Mouse (Mus musculus) MEL (cell line): ENCODE data around the gene Zranb3. TPM values are rescaled to one million over a fixed set of nuclear protein-coding genes. Genes with fewer than 3 reads are reported as not detected.

Experiments
- DNase-seq: peaks from one replicate; pipeline ENCODE4 v3.0.0; 2011; ENCODE audit warnings: low read depth, low spot score
- H3K27ac ChIP-seq: 2 replicates; pipeline ENCODE4 v1.5.1; 2012; ENCODE audit warnings: low read depth, mild to moderate bottlenecking, control low read depth, low read length, moderate library complexity; ENCODE audit not compliant: control insufficient read depth
- H3K27me3 ChIP-seq, 2 experiments: fragments of 150-350 bp in 1 of 2; sonication (generic) in 1 of 2; 2 replicates each; pipeline ENCODE4 v1.6.1; 2012; ENCODE audit warnings: low read length in 2 of 2, mild to moderate bottlenecking in 2 of 2, improper control_type of control experiment in 1 of 2, moderate library complexity in 1 of 2; ENCODE audit not compliant: insufficient read depth in 2 of 2, control insufficient read depth in 1 of 2
- H3K36me3 ChIP-seq, 2 experiments: 2 replicates each; pipeline ENCODE4 v1.6.1; 2012 to 2014; ENCODE audit warnings: low read length in 2 of 2, improper control_type of control experiment in 1 of 2, inconsistent platforms in 1 of 2, mild to moderate bottlenecking in 1 of 2; ENCODE audit not compliant: insufficient read depth in 2 of 2, control insufficient read depth in 1 of 2
- H3K4me1 ChIP-seq, 2 experiments: fragments of 150-350 bp in 1 of 2; sonication (generic) in 1 of 2; 2 replicates each; pipeline ENCODE4 v1.6.1; 2012; ENCODE audit warnings: low read length in 2 of 2, improper control_type of control experiment in 1 of 2, mild to moderate bottlenecking in 1 of 2; ENCODE audit not compliant: insufficient read depth in 2 of 2, control insufficient read depth in 1 of 2
- H3K4me3 ChIP-seq, 2 experiments: fragments of 150-350 bp in 1 of 2; sonication (generic) in 1 of 2; 2 replicates each; pipeline ENCODE4 v1.5.1; 2012; ENCODE audit warnings: low read depth in 2 of 2, low read length in 2 of 2, mild to moderate bottlenecking in 2 of 2, moderate library complexity in 2 of 2, control low read depth in 1 of 2, improper control_type of control experiment in 1 of 2; ENCODE audit not compliant: control insufficient read depth in 1 of 2, insufficient read depth in 1 of 2
- H3K79me2 ChIP-seq: 2 replicates; pipeline ENCODE4 v1.6.1; 2012; ENCODE audit warnings: mild to moderate bottlenecking, low read length, moderate library complexity; ENCODE audit not compliant: control insufficient read depth, poor library complexity, insufficient read depth
- H3K9ac ChIP-seq: 2 replicates; pipeline ENCODE4 v1.6.1; 2012; ENCODE audit warnings: low read depth, mild to moderate bottlenecking, control low read depth, low read length, moderate library complexity; ENCODE audit not compliant: control insufficient read depth, poor library complexity, severe bottlenecking
- H3K9me3 ChIP-seq: fragments of 150-350 bp; sonication (generic); replicated peaks from 2 replicates; pipeline ENCODE4 v1.6.1; 2012; ENCODE audit warnings: mild to moderate bottlenecking, low read length, improper control_type of control experiment, moderate library complexity; ENCODE audit not compliant: insufficient read depth
- CHD1 ChIP-seq: IDR thresholded peaks from 2 replicates; pipeline ENCODE4 v1.6.1; 2012; ENCODE audit warnings: low read depth, mild to moderate bottlenecking, inconsistent platforms, low read length, improper control_type of control experiment
- E2F4 ChIP-seq: IDR thresholded peaks from 2 replicates; pipeline ENCODE4 v1.6.1; 2011; ENCODE audit warnings: low read depth, low read length, improper control_type of control experiment, borderline replicate concordance
- ELF1 ChIP-seq: IDR thresholded peaks from 2 replicates; pipeline ENCODE4 v1.6.1; 2014; ENCODE audit warnings: low read depth, mild to moderate bottlenecking, inconsistent platforms, low read length, improper control_type of control experiment, moderate library complexity
- EP300 ChIP-seq, 2 experiments: IDR thresholded peaks; 2 replicates each; pipeline ENCODE4 v1.6.1; 2011; ENCODE audit warnings: improper control_type of control experiment in 2 of 2, low read length in 2 of 2, low read depth in 1 of 2, mild to moderate bottlenecking in 1 of 2
- GATA1 ChIP-seq: IDR thresholded peaks from 2 replicates; pipeline ENCODE4 v1.6.1; 2011; ENCODE audit warnings: low read depth, low read length, improper control_type of control experiment
- KAT2A ChIP-seq: conservative IDR thresholded peaks from 2 replicates; pipeline ENCODE4 v1.6.1; 2012; ENCODE audit warnings: low read depth, low read length, improper control_type of control experiment, inconsistent platforms
- MAZ ChIP-seq: IDR thresholded peaks from 2 replicates; pipeline ENCODE4 v1.6.1; 2012; ENCODE audit warnings: low read depth, mild to moderate bottlenecking, inconsistent platforms, low read length, improper control_type of control experiment
- MXI1 ChIP-seq: IDR thresholded peaks from 2 replicates; pipeline ENCODE4 v1.6.1; 2011; ENCODE audit warnings: mild to moderate bottlenecking, low read depth, low read length, improper control_type of control experiment
- NELFE ChIP-seq: IDR thresholded peaks from 2 replicates; pipeline ENCODE4 v1.6.1; 2011; ENCODE audit warnings: low read depth, low read length, improper control_type of control experiment
- NRF1 ChIP-seq: IDR thresholded peaks from 2 replicates; pipeline ENCODE4 v1.6.1; 2014; ENCODE audit warnings: low read depth, mild to moderate bottlenecking, inconsistent platforms, low read length, improper control_type of control experiment, moderate library complexity; ENCODE audit not compliant: poor library complexity, insufficient read depth, severe bottlenecking
- POLR2A ChIP-seq, 2 experiments: IDR thresholded peaks; 2 replicates each; pipeline ENCODE4 v1.6.1; 2011 to 2012; ENCODE audit warnings: low read length in 2 of 2, mild to moderate bottlenecking in 2 of 2, control low read depth in 1 of 2, improper control_type of control experiment in 1 of 2, low read depth in 1 of 2, moderate library complexity in 1 of 2; ENCODE audit not compliant: control insufficient read depth in 1 of 2, insufficient read depth in 1 of 2, poor library complexity in 1 of 2
- POLR2AphosphoS2 ChIP-seq: IDR thresholded peaks from 2 replicates; pipeline ENCODE4 v1.6.1; 2011; ENCODE audit warnings: low read length, improper control_type of control experiment
- POLR2AphosphoS5 ChIP-seq: IDR thresholded peaks from 2 replicates; pipeline ENCODE4 v1.6.1; 2012; ENCODE audit warnings: low read depth, borderline replicate concordance, mild to moderate bottlenecking, inconsistent platforms, low read length, moderate library complexity, mixed read lengths
- RAD21 ChIP-seq: IDR thresholded peaks from 2 replicates; pipeline ENCODE4 v1.6.1; 2011; ENCODE audit warnings: mild to moderate bottlenecking, low read depth, low read length, improper control_type of control experiment
- TAL1 ChIP-seq: IDR thresholded peaks from 2 replicates; pipeline ENCODE4 v1.6.1; 2012; ENCODE audit warnings: mild to moderate bottlenecking, inconsistent platforms, low read length, moderate library complexity, mixed read lengths
- TBP ChIP-seq: IDR thresholded peaks from 2 replicates; pipeline ENCODE4 v1.8.0; 2011; ENCODE audit warnings: low read depth, low read length, improper control_type of control experiment
- TCF12 ChIP-seq: IDR thresholded peaks from 2 replicates; pipeline ENCODE4 v1.6.1; 2014; ENCODE audit warnings: low read depth, mild to moderate bottlenecking, inconsistent platforms, low read length, improper control_type of control experiment, moderate library complexity
- USF1 ChIP-seq: IDR thresholded peaks from 2 replicates; pipeline ENCODE4 v1.6.1; 2014; ENCODE audit warnings: low read depth, mild to moderate bottlenecking, inconsistent platforms, low read length, improper control_type of control experiment, moderate library complexity
- ZC3H11A ChIP-seq: IDR thresholded peaks from 2 replicates; pipeline ENCODE4 v1.6.1; 2012; ENCODE audit warnings: low read depth, mild to moderate bottlenecking, inconsistent platforms, low read length, improper control_type of control experiment
- ZMIZ1 ChIP-seq: IDR thresholded peaks from 2 replicates; pipeline ENCODE4 v1.6.1; 2012; ENCODE audit warnings: low read depth, mild to moderate bottlenecking, inconsistent platforms, low read length, improper control_type of control experiment, moderate library complexity
- ZNF384 ChIP-seq: IDR thresholded peaks from 2 replicates; pipeline ENCODE4 v1.6.1; 2012; ENCODE audit warnings: low read depth, mild to moderate bottlenecking, inconsistent platforms, low read length, improper control_type of control experiment
- polyA plus RNA-seq, 2 experiments: library from polyadenylated mRNA; stranded (reverse) in 1 of 2; unstranded in 1 of 2; fragments of >175 nt in 1 of 2; fragments of >200 nt in 1 of 2; gene quantifications; 2 replicates each; pipeline versions ENCODE4 v1.2.1 to v1.2.4; 2012; ENCODE audit warnings: low replicate concordance in 2 of 2, low read depth in 1 of 2; ENCODE audit not compliant: insufficient read length in 2 of 2, insufficient read depth in 1 of 2, missing spikeins in 1 of 2
- total RNA-seq: library from RNA; depleted of rRNA; stranded (reverse); fragments of 300-350 nt; gene quantifications from 2 replicates; pipeline ENCODE4 v1.2.3, GENCODE M21; 2012

The Zranb3 gene
- total and polyA plus RNA-seq, 3 experiments = 3.9 to 4.1 TPM; not detected in 1

DNA sequence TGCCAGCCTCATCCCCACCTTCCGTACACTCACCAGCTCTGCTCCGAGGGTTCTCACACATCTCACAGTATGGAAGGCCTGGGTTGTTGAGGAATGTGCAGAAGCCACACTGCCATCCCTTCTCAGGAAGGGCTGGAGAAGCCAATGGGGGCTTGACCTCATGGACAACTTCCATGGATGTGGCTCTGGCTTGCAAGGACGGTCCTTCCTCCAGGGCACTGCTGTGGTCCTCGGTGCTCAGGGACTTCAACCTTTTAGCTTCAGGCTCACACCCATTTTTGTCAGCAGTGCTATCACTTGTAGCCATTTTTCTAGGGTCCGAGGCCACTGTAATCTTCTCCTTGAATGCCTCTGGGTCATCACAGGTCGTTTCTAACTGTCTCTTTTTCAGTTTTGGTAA lies 126.7 kb downstream of the Zranb3 start:
- H3K79me2 ChIP-seq = no peaks in the 10 kb centered on the region
- H3K27ac ChIP-seq = no peak overlapping the region
- H3K4me1 ChIP-seq = no peaks in the 10 kb centered on the region
- DNase-seq = no peak
- H3K4me3 ChIP-seq = no peak overlapping the region
- H3K27me3 ChIP-seq = no peaks in the 10 kb centered on the region
- TF ChIP-seq NRF1 (no peak), MXI1 (no peak), USF1 (no peak), GATA1 (no peak), POLR2A (IDR thresholded peaks at IDR 0.05; ENCODE audit: control insufficient read depth in 1 of 2, insufficient read depth in 1 of 2, low read depth in 1 of 2, low read length in 2 of 2, poor library complexity in 1 of 2) (no peak), ZNF384 (no peak)
- H3K36me3 ChIP-seq = no peaks in the 10 kb centered on the region
- no peaks in the 10 kb centered on the region for H3K9me3 ChIP-seq
- H3K9ac ChIP-seq = no peak overlapping the region

DNA sequence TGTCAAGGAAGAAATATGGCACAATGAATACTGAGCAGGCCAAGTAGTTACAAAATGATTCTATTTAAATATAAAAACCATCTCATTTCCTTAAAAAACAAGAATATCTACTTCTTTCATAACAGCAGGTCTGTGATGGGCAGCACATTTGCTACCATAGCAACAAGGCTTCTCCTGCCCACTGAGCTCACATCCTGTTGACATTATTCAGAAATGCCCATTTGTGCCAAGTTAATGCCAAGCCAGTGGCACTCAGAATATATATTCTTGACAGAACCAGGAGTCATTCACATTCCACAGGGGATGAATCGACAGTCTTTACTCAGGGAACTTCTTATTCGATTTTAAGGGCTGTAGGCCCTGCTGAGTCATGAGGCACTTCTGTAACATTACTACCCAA lies 127.2 kb downstream of the Zranb3 start:
- no peaks in the 10 kb centered on the region for H3K4me1 ChIP-seq
- no peaks in the 10 kb centered on the region for H3K36me3 ChIP-seq
- no peaks in the 10 kb centered on the region for H3K27me3 ChIP-seq
- no peaks in the 10 kb centered on the region for H3K9me3 ChIP-seq
- DNase-seq = no peak
- H3K27ac ChIP-seq = no peak overlapping the region
- H3K9ac ChIP-seq = no peak overlapping the region
- H3K4me3 ChIP-seq = no peak overlapping the region
- TF ChIP-seq ELF1 = no peak
- TF ChIP-seq POLR2A (IDR thresholded peaks at IDR 0.05; ENCODE audit: control insufficient read depth in 1 of 2, insufficient read depth in 1 of 2, low read depth in 1 of 2, low read length in 2 of 2, poor library complexity in 1 of 2) = no peak
- TF ChIP-seq EP300 (IDR thresholded peaks at IDR 0.05; ENCODE audit: low read depth in 1 of 2, low read length in 2 of 2) = no peak
- no peak for TF ChIP-seq TBP
- no peak for TF ChIP-seq POLR2AphosphoS5
- no peak for TF ChIP-seq CHD1
- no peak for TF ChIP-seq TCF12
- TF ChIP-seq GATA1 = no peak
- no peak for TF ChIP-seq RAD21
- TF ChIP-seq MAZ = no peak
- no peak for TF ChIP-seq KAT2A
- no peak for TF ChIP-seq MXI1
- TF ChIP-seq NELFE = no peak
- TF ChIP-seq E2F4 = no peak
- TF ChIP-seq TAL1 = no peak
- no peak for TF ChIP-seq ZMIZ1
- no peak for TF ChIP-seq ZC3H11A
- TF ChIP-seq POLR2AphosphoS2 = no peak
- no peaks in the 10 kb centered on the region for H3K79me2 ChIP-seq
